In the genomic region with DNA sequence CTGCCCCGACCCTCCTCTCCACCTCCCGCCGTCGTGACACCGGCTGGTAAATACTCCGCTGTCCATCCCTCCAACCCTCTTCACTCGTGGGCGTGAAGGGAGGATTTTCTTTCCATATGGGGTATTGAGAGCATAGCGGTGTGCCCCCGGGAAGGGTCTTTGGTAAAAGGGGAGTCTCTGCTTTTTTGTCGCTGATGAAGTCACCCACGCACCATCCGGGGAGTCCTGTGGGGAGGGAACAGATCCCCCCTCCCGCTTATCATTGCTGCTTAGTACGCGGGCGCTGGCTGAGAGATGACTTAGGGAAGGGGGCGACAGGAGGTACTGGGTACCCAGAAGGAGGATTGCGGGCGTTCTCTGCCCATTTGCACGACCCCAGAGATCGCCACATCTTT, we compare ENCODE assay signal across 8 mouse cellular contexts. TPM values are rescaled to one million over a fixed set of nuclear protein-coding genes. Genes with fewer than 3 reads are reported as not detected.
DNase-seq lines count a peak whose midpoint lies in the region; ATAC-seq and TF ChIP-seq lines count a peak whose summit lies in the region.

No protein-coding gene starts in this region.

- H3K4me1 ChIP-seq in heart, embryonic 16.5 days (ENCODE audit: control insufficient read depth, insufficient read depth, low read length), result peaks cover 24% of the 10 kb centered on the region
- H3K4me1 ChIP-seq in embryonic facial prominence, embryonic 13.5 days, result peaks cover 39% of the 10 kb centered on the region
- peaks cover 30% of the 10 kb centered on the region for H3K4me1 ChIP-seq in intestine, embryonic 16.5 days (ENCODE audit: control insufficient read depth, insufficient read depth, low read length)

- peak overlapping the region; percentile 17; the same call in 1 of the 2 replicates for H3K4me3 ChIP-seq in heart, embryonic 16.5 days (ENCODE audit: low read length)
- H3K4me3 ChIP-seq in embryonic facial prominence, embryonic 13.5 days, result peak overlapping the region; percentile 38; the same call in 1 of the 2 replicates
- H3K4me3 ChIP-seq in intestine, embryonic 16.5 days (ENCODE audit: low read length), result peak overlapping the region; percentile 9; the same call in 1 of the 2 replicates
- H3K4me3 ChIP-seq in myocyte, result peak overlapping the region; percentile 8

- no peak for DNase-seq in heart, adult 8-10 months (ENCODE audit: low spot score)
- no peak for DNase-seq in retina, postnatal 1 day
- DNase-seq in adrenal gland, adult (ENCODE audit: inconsistent age in 2 of 2, low spot score in 1 of 2), result no peak
- DNase-seq in kidney, postnatal 4 days, result no peak

- no peaks in the 10 kb centered on the region for H3K79me2 ChIP-seq in myocyte (ENCODE audit: control insufficient read depth, insufficient read depth)

- no peaks in the 10 kb centered on the region for H3K36me3 ChIP-seq in heart, embryonic 16.5 days (ENCODE audit: control insufficient read depth, insufficient read depth)
- peaks cover 2% of the 10 kb centered on the region; the same call in 1 of the 2 replicates for H3K36me3 ChIP-seq in embryonic facial prominence, embryonic 13.5 days
- H3K36me3 ChIP-seq in intestine, embryonic 16.5 days (ENCODE audit: control insufficient read depth, insufficient read depth, low read length), result no peaks in the 10 kb centered on the region
- no peaks in the 10 kb centered on the region for H3K36me3 ChIP-seq in myocyte (ENCODE audit: control insufficient read depth, insufficient read depth)

- H3K9me3 ChIP-seq in heart, embryonic 16.5 days (replicated peaks; ENCODE audit: control insufficient read depth, low read length), result no peaks in the 10 kb centered on the region
- no peaks in the 10 kb centered on the region for H3K9me3 ChIP-seq in embryonic facial prominence, embryonic 13.5 days
- no peaks in the 10 kb centered on the region for H3K9me3 ChIP-seq in intestine, embryonic 16.5 days (ENCODE audit: control insufficient read depth, low read length)

- WGBS in heart, embryonic 16.5 days, result 10% methylated on average over 22 of the region's 22 CpGs
- WGBS in embryonic facial prominence, embryonic 13.5 days, result 14% methylated on average over 22 of the region's 22 CpGs
- WGBS in intestine, embryonic 16.5 days, result 15% methylated on average over 22 of the region's 22 CpGs

- no peak for TF ChIP-seq POLR2A in myocyte (IDR thresholded peaks at IDR 0.05; ENCODE audit: insufficient read length, low read depth)

- no peak overlapping the region for H3K9ac ChIP-seq in heart, embryonic 16.5 days (ENCODE audit: low read length)
- H3K9ac ChIP-seq in embryonic facial prominence, embryonic 13.5 days, result no peak overlapping the region
- H3K9ac ChIP-seq in intestine, embryonic 16.5 days (ENCODE audit: low read depth, low read length), result no peak overlapping the region

- H3K27ac ChIP-seq in heart, embryonic 16.5 days (ENCODE audit: low read length), result no peak overlapping the region
- H3K27ac ChIP-seq in embryonic facial prominence, embryonic 13.5 days, result no peak overlapping the region
- no peak overlapping the region for H3K27ac ChIP-seq in intestine, embryonic 16.5 days (ENCODE audit: low read length)

- H3K27me3 ChIP-seq in heart, embryonic 16.5 days (ENCODE audit: control insufficient read depth, insufficient read depth, low read length), result peaks cover 66% of the 10 kb centered on the region
- peaks cover 82% of the 10 kb centered on the region for H3K27me3 ChIP-seq in embryonic facial prominence, embryonic 13.5 days
- peaks cover 60% of the 10 kb centered on the region for H3K27me3 ChIP-seq in intestine, embryonic 16.5 days (replicated peaks; ENCODE audit: control insufficient read depth, insufficient read depth, low read length)
- H3K27me3 ChIP-seq in myocyte (ENCODE audit: control insufficient read depth, insufficient read depth, insufficient read length), result peaks cover 19% of the 10 kb centered on the region

- no peak overlapping the region for H3ac ChIP-seq in myocyte (ENCODE audit: control insufficient read depth, insufficient read length)

- no peak for ATAC-seq in heart, embryonic 16.5 days (replicated peaks; ENCODE audit: extremely low read depth, insufficient read depth, low FRiP score)
- ATAC-seq in embryonic facial prominence, embryonic 13.5 days (ENCODE audit: insufficient number of reproducible peaks, insufficient read depth, low FRiP score, low TSS enrichment, low read depth), result no peak
- no peak for ATAC-seq in intestine, embryonic 16.5 days

- peak overlapping the region; percentile 22; the same call in 1 of the 2 replicates for H3K4me2 ChIP-seq in heart, embryonic 16.5 days (ENCODE audit: low read depth, low read length)
- H3K4me2 ChIP-seq in embryonic facial prominence, embryonic 13.5 days, result peak overlapping the region; percentile 65
- H3K4me2 ChIP-seq in intestine, embryonic 16.5 days (ENCODE audit: low read depth, low read length), result peak overlapping the region; percentile 25
- no peak overlapping the region for H3K4me2 ChIP-seq in myocyte (ENCODE audit: low read depth)

TF ChIP-seq in myocyte, 11 proteins besides CTCF, POLR2A, EP300 and RAD21:
- TF ChIP-seq TCF12 (IDR thresholded peaks at IDR 0.05; ENCODE audit: insufficient read depth, poor library complexity, severe bottlenecking), result no peak
- TF ChIP-seq MAX (IDR thresholded peaks at IDR 0.05; ENCODE audit: low read depth), result no peak
- TF ChIP-seq TCF3 (IDR thresholded peaks at IDR 0.05; ENCODE audit: insufficient read length, low read depth), result no peak
- TF ChIP-seq E2F4 (IDR thresholded peaks at IDR 0.05; ENCODE audit: insufficient read depth), result no peak
- TF ChIP-seq POLR2AphosphoS2 (IDR thresholded peaks at IDR 0.05; ENCODE audit: insufficient read length, low read depth), result no peak
- TF ChIP-seq MYOG (IDR thresholded peaks at IDR 0.05; ENCODE audit: control insufficient read depth in 1 of 3, insufficient read depth in 1 of 3, insufficient read length in 2 of 3, low read depth in 2 of 3), result no peak
- TF ChIP-seq MYOD1 (IDR thresholded peaks at IDR 0.05; ENCODE audit: control insufficient read depth in 1 of 3, insufficient read length in 2 of 3, low read depth in 2 of 3), result no peak
- no peak for TF ChIP-seq CEBPB (IDR thresholded peaks at IDR 0.05; ENCODE audit: insufficient read depth, poor library complexity, severe bottlenecking)
- no peak for TF ChIP-seq REST (IDR thresholded peaks at IDR 0.05; ENCODE audit: insufficient read depth, insufficient read length)
- no peak for TF ChIP-seq USF1 (IDR thresholded peaks at IDR 0.05; ENCODE audit: low read depth)

RNA-seq across cellular contexts. Expression of a gene that starts 4.2 kb away (rescaled TPM):
- 0.09 TPM in 1 of 2 replicates, not detected in the other for polyA plus RNA-seq in heart, embryonic 16.5 days (2015; fragmentation: Nextera tagmentation; extraction: Ambion mirVana)
- total RNA-seq in heart, adult 8-10 months (2022), result not detected
- 0.12 and 0.13 TPM in 2 replicates for polyA plus RNA-seq in embryonic facial prominence, embryonic 13.5 days (2015; fragmentation: Nextera tagmentation; extraction: Ambion mirVana)
- polyA plus RNA-seq in intestine, embryonic 16.5 days (2015; fragmentation: Nextera tagmentation; extraction: Ambion mirVana), result 0.50 and 0.64 TPM in 2 replicates
- 0.04 TPM for polyA plus RNA-seq in myocyte (2012; fragmentation: generic; extraction: Trizol)

RNA-seq across cellular contexts. Expression of a gene that starts 15.5 kb away (rescaled TPM):
- 133 and 148 TPM in 2 replicates for polyA plus RNA-seq in heart, embryonic 16.5 days (2015; fragmentation: Nextera tagmentation; extraction: Ambion mirVana)
- total RNA-seq in heart, adult 8-10 months (2022), result 10 to 100 TPM; 30.2 to 40.5 (median 38.2) TPM
- polyA plus RNA-seq in embryonic facial prominence, embryonic 13.5 days (2015; fragmentation: Nextera tagmentation; extraction: Ambion mirVana), result 187 TPM in 2 replicates
- polyA plus RNA-seq in intestine, embryonic 16.5 days (2015; fragmentation: Nextera tagmentation; extraction: Ambion mirVana), result 284 and 285 TPM in 2 replicates
- polyA plus RNA-seq in myocyte (2012; fragmentation: generic; extraction: Trizol), result 172 TPM

RNA-seq across cellular contexts. Expression of a gene that starts 41.7 kb away (rescaled TPM):
- polyA plus RNA-seq in heart, embryonic 16.5 days (2015; fragmentation: Nextera tagmentation; extraction: Ambion mirVana), result 1.1 and 1.3 TPM in 2 replicates
- 10 to 100 TPM; 33.2 to 59.2 (median 47.4) TPM for total RNA-seq in heart, adult 8-10 months (2022)
- polyA plus RNA-seq in embryonic facial prominence, embryonic 13.5 days (2015; fragmentation: Nextera tagmentation; extraction: Ambion mirVana), result 0.22 and 0.35 TPM in 2 replicates
- polyA plus RNA-seq in intestine, embryonic 16.5 days (2015; fragmentation: Nextera tagmentation; extraction: Ambion mirVana), result 0.24 and 0.29 TPM in 2 replicates
- polyA plus RNA-seq in myocyte (2012; fragmentation: generic; extraction: Trizol), result 17.6 TPM

RNA-seq across cellular contexts. Expression of a gene that starts 42.6 kb away (rescaled TPM):
- 74.4 and 80.5 TPM in 2 replicates for polyA plus RNA-seq in heart, embryonic 16.5 days (2015; fragmentation: Nextera tagmentation; extraction: Ambion mirVana)
- total RNA-seq in heart, adult 8-10 months (2022), result 10 to 100 TPM; 65.8 to 76.4 (median 71.6) TPM
- polyA plus RNA-seq in embryonic facial prominence, embryonic 13.5 days (2015; fragmentation: Nextera tagmentation; extraction: Ambion mirVana), result 117 and 124 TPM in 2 replicates
- 114 and 120 TPM in 2 replicates for polyA plus RNA-seq in intestine, embryonic 16.5 days (2015; fragmentation: Nextera tagmentation; extraction: Ambion mirVana)
- polyA plus RNA-seq in myocyte (2012; fragmentation: generic; extraction: Trizol), result 97.7 TPM

RNA-seq across cellular contexts. Expression of a gene that starts 43.6 kb away (rescaled TPM):
- polyA plus RNA-seq in heart, embryonic 16.5 days (2015; fragmentation: Nextera tagmentation; extraction: Ambion mirVana), result 42.2 and 46.2 TPM in 2 replicates
- total RNA-seq in heart, adult 8-10 months (2022), result 10 to 100 TPM; 28.8 to 35.8 (median 34.9) TPM
- polyA plus RNA-seq in embryonic facial prominence, embryonic 13.5 days (2015; fragmentation: Nextera tagmentation; extraction: Ambion mirVana), result 49.0 and 62.4 TPM in 2 replicates
- polyA plus RNA-seq in intestine, embryonic 16.5 days (2015; fragmentation: Nextera tagmentation; extraction: Ambion mirVana), result 40.7 and 44.4 TPM in 2 replicates
- polyA plus RNA-seq in myocyte (2012; fragmentation: generic; extraction: Trizol), result 124 TPM
